11 mouse cellular contexts compared by ENCODE assay signal in the genomic region with DNA sequence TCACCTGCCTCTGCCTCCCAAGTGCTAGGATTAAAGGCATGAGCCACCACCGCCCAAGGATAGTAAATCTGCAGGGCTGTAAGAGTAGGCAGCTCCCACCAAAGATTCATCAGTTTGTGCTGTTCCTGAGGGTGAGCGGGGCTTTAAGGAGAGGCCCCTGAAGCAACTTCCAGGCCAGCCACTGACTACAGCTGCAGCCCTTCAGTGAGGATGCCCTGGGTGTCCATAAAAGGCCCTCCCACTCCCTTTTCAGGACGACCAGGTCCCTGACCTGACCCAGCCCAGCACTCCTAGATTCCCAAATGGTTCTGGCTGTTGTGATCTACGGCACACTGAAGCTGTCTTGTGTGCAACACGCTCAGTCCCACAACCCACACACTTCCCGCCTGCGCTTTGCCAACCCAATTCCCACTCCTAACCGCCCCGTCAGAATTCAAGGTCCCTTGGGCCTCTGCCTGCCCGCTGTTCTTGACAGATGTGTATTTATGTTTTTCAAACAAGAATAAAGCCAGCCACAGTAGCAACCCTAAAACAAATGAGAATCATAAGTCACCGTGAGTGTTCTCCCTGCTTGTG.
A peak's percentile ranks its signal among the peaks of the same experiment; 100 is the strongest.
DNase-seq lines count a peak whose midpoint lies in the region; ATAC-seq and TF ChIP-seq lines count a peak whose summit lies in the region.
"Had no signal": no experiment of that assay in that cellular context is flagged by ENCODE, and none has a peak within 500 bp of the region (broad histone marks: within the 10 kb centered on the region; RNA-seq: fewer than 3 reads in every experiment).

No protein-coding gene starts in this region.

- peak overlapping the region; percentile 78 for H3K27ac ChIP-seq in kidney, embryonic 15.5 days
- peak overlapping the region; percentile 98 for H3K27ac ChIP-seq in CH12.LX (ENCODE audit: insufficient read depth, low read depth)
- H3K27ac ChIP-seq in limb, embryonic 10.5 days: peak overlapping the region; percentile 38
- no peak overlapping the region for H3K27ac ChIP-seq in hindbrain, embryonic 16.5 days (ENCODE audit: low read depth, low read length)

- no peaks in the 10 kb centered on the region for H3K9me3 ChIP-seq in kidney, embryonic 15.5 days (replicated peaks)
- peaks cover 12% of the 10 kb centered on the region for H3K9me3 ChIP-seq in CH12.LX (replicated peaks; ENCODE audit: low read length)
- peaks cover 12% of the 10 kb centered on the region for H3K9me3 ChIP-seq in E14TG2a.4 (ENCODE audit: low read length)
- H3K9me3 ChIP-seq in limb, embryonic 10.5 days (replicated peaks): no peaks in the 10 kb centered on the region; the same call in 1 of the 2 replicates
- peaks cover 2% of the 10 kb centered on the region; the same call in 1 of the 2 replicates for H3K9me3 ChIP-seq in hindbrain, embryonic 16.5 days (ENCODE audit: control insufficient read depth, low read length)

- H3K36me3 ChIP-seq in kidney, embryonic 15.5 days: no peaks in the 10 kb centered on the region
- H3K36me3 ChIP-seq in CH12.LX (replicated peaks in 1 of 2; ENCODE audit: control insufficient read depth in 1 of 2, insufficient read depth in 1 of 2, low read length in 1 of 2) (peaks cover 0 to 21% of the 10 kb centered on the region in 2 experiments), E14TG2a.4 (ENCODE audit: insufficient read depth, low read length) (no peaks in the 10 kb centered on the region)
- no peaks in the 10 kb centered on the region for H3K36me3 ChIP-seq in limb, embryonic 10.5 days
- H3K36me3 ChIP-seq in hindbrain, embryonic 16.5 days (ENCODE audit: control insufficient read depth, insufficient read depth, low read length): no peaks in the 10 kb centered on the region

- H3K4me2 ChIP-seq in kidney, embryonic 15.5 days: 0 out of 2 replicates have a peak overlapping the region, but pooled peaks have one; percentile 14
- peak overlapping the region; percentile 73 for H3K4me2 ChIP-seq in CH12.LX (ENCODE audit: insufficient read depth, low read depth, poor library complexity, severe bottlenecking)
- no peak overlapping the region for H3K4me2 ChIP-seq in hindbrain, embryonic 16.5 days (ENCODE audit: low read length)
- H3K4me2 ChIP-seq: liver, embryonic 11.5 days had no signal

- in situ Hi-C loops in CH12.LX (cut with MboI; ENCODE audit: low pct_ligation_motif_present, low pct_unique_long_range_greater_than_20kb, low sequenced_read_pairs): loop anchor here (10.0 kb wide), 1 partner anchor 109 kb away; no protein-coding TSS in a partner anchor

- DNase-seq in kidney, adult 18-20 months: no peak
- no peak for DNase-seq in CH12.LX (ENCODE audit: extremely low read depth)
- no peak for DNase-seq in limb, embryonic 10.5 days (ENCODE audit: low spot score)
- DNase-seq in right cerebral cortex, adult 2 months (ENCODE audit: low spot score in 2 of 2): no peak
- DNase-seq in layer of hippocampus, adult 9-11 months: no peak
- DNase-seq: cerebellum, postnatal 10 days; thymus, postnatal 4 days had no signal

- TF ChIP-seq EP300 in CH12.LX (IDR thresholded peaks at IDR 0.05; ENCODE audit: low read length): no peak

- H3K79me2 ChIP-seq in CH12.LX (replicated peaks; ENCODE audit: control insufficient read depth, extremely low read depth, insufficient read depth, poor library complexity, severe bottlenecking): no peaks in the 10 kb centered on the region

- TF ChIP-seq CTCF in CH12.LX (conservative IDR thresholded peaks at IDR 0.05 in 1 of 2, IDR thresholded peaks at IDR 0.05 in 1 of 2; ENCODE audit: low read depth in 2 of 2, low read length in 2 of 2) (no peak), E14TG2a.4 (conservative IDR thresholded peaks at IDR 0.05; ENCODE audit: low read length) (no peak)

- no peaks in the 10 kb centered on the region for H3K27me3 ChIP-seq in kidney, embryonic 15.5 days
- H3K27me3 ChIP-seq in CH12.LX (replicated peaks) (no peaks in the 10 kb centered on the region), E14TG2a.4 (ENCODE audit: insufficient read depth, low read length) (no peaks in the 10 kb centered on the region)
- no peaks in the 10 kb centered on the region for H3K27me3 ChIP-seq in limb, embryonic 10.5 days (ENCODE audit: low read depth, poor library complexity, severe bottlenecking)
- no peaks in the 10 kb centered on the region for H3K27me3 ChIP-seq in hindbrain, embryonic 16.5 days (replicated peaks; ENCODE audit: control insufficient read depth, insufficient read depth, low read length)

- peak; percentile 63 for ATAC-seq in kidney, embryonic 15.5 days (replicated peaks; ENCODE audit: low FRiP score)
- no peak for ATAC-seq in hindbrain, embryonic 16.5 days

- WGBS in kidney, embryonic 15.5 days: 23% methylated on average over 11 of the region's 11 CpGs
- 74% methylated on average over 11 of the region's 11 CpGs for WGBS in limb, embryonic 10.5 days
- WGBS in hindbrain, embryonic 16.5 days: 55% methylated on average over 11 of the region's 11 CpGs

- no peak overlapping the region for H3K9ac ChIP-seq in kidney, embryonic 15.5 days
- H3K9ac ChIP-seq in CH12.LX (ENCODE audit: insufficient read depth, low read depth): peak overlapping the region; percentile 78
- H3K9ac ChIP-seq in hindbrain, embryonic 16.5 days (ENCODE audit: low read depth, low read length): no peak overlapping the region

- no peak overlapping the region for H3K4me3 ChIP-seq in kidney, embryonic 15.5 days (replicated peaks)
- peak overlapping the region; percentile 46 to 60 (median 51) for H3K4me3 ChIP-seq in CH12.LX (replicated peaks in 1 of 3; ENCODE audit: low read depth in 2 of 3, low read length in 2 of 3, poor library complexity in 1 of 3)
- H3K4me3 ChIP-seq in E14TG2a.4 (replicated peaks; ENCODE audit: low read length): peak overlapping the region; percentile 55; the same call in 1 of the 2 replicates
- no peak overlapping the region for H3K4me3 ChIP-seq in limb, embryonic 10.5 days
- H3K4me3 ChIP-seq in hindbrain, embryonic 16.5 days (ENCODE audit: low read length): no peak overlapping the region

- no peak for TF ChIP-seq RAD21 in CH12.LX (IDR thresholded peaks at IDR 0.05; ENCODE audit: low read depth, low read length)

- dilution Hi-C loops in CH12.LX (cut with MboI; ENCODE audit: extremely low pct_ligation_motif_present, extremely low pct_unique_long_range_greater_than_20kb, low sequenced_read_pairs): no loop called here

- peaks cover 34% of the 10 kb centered on the region for H3K4me1 ChIP-seq in kidney, embryonic 15.5 days
- H3K4me1 ChIP-seq in CH12.LX (ENCODE audit: control insufficient read depth in 1 of 2, insufficient read depth in 2 of 2): peaks cover 41 to 48% of the 10 kb centered on the region in 2 experiments
- H3K4me1 ChIP-seq in E14TG2a.4 (replicated peaks; ENCODE audit: low read depth, low read length): peaks cover 75% of the 10 kb centered on the region
- peaks cover 44% of the 10 kb centered on the region for H3K4me1 ChIP-seq in limb, embryonic 10.5 days
- no peaks in the 10 kb centered on the region; the same call in none of the 2 replicates for H3K4me1 ChIP-seq in hindbrain, embryonic 16.5 days (ENCODE audit: control insufficient read depth, insufficient read depth, low read depth, low read length)

- TF ChIP-seq POLR2A in CH12.LX (IDR thresholded peaks at IDR 0.05; ENCODE audit: low read depth, low read length): no peak

TF ChIP-seq in CH12.LX, 34 proteins besides CTCF, POLR2A, EP300 and RAD21:
- TF ChIP-seq E2F4 (IDR thresholded peaks at IDR 0.05; ENCODE audit: insufficient replicate concordance, low read depth, low read length) (no peak), HCFC1 (IDR thresholded peaks at IDR 0.05; ENCODE audit: low read depth, low read length) (no peak), ZC3H11A (IDR thresholded peaks at IDR 0.05; ENCODE audit: low read depth, low read length) (no peak), CHD1 (IDR thresholded peaks at IDR 0.05; ENCODE audit: low read depth, low read length) (no peak), MAZ (IDR thresholded peaks at IDR 0.05; ENCODE audit: low read depth, low read length) (0 out of 2 replicates have a peak, but pooled peaks have one; percentile 45), GABPA (IDR thresholded peaks at IDR 0.05; ENCODE audit: insufficient replicate concordance, low read depth, low read length) (no peak), MAX (IDR thresholded peaks at IDR 0.05; ENCODE audit: low read length) (0 out of 2 replicates have a peak, but pooled peaks have one; percentile 11), KAT2A (IDR thresholded peaks at IDR 0.05; ENCODE audit: insufficient replicate concordance, low read length) (no peak), ELF1 (IDR thresholded peaks at IDR 0.05; ENCODE audit: low read depth, low read length) (no peak), MEF2A (IDR thresholded peaks at IDR 0.05; ENCODE audit: borderline replicate concordance, low read depth, low read length) (0 out of 2 replicates have a peak, but pooled peaks have one; percentile 6), PAX5 (IDR thresholded peaks at IDR 0.05; ENCODE audit: low read length) (no peak), ETS1 (conservative IDR thresholded peaks at IDR 0.05; ENCODE audit: low read depth, low read length) (no peak), JUND (conservative IDR thresholded peaks at IDR 0.05; ENCODE audit: low read depth, low read length) (no peak)

Comparison
In these comparisons a context has a peak if more than half of its experiments do, and no peak if none do; other contexts are left out.
1. H3K4me3 ChIP-seq: peak in CH12.LX (3 of 3) and E14TG2a.4 (single experiment); none in kidney, embryonic 15.5 days (single experiment), limb, embryonic 10.5 days (single experiment) and hindbrain, embryonic 16.5 days (single experiment).